Mouse (Mus musculus) testis, adult 2 months (tissue): ENCODE measurements around the gene Sap30bp. TPM values are rescaled to one million over a fixed set of nuclear protein-coding genes. Genes with fewer than 3 reads are reported as not detected.

Experiments
- H3K27ac ChIP-seq: fragments of 200-500 bp; 2 replicates; pipeline ENCODE4 v1.5.1; 2012; ENCODE audit warnings: low read depth, low read length; ENCODE audit not compliant: control insufficient read depth, insufficient read depth
- H3K27me3 ChIP-seq: fragments of 200-500 bp; 2 replicates; pipeline ENCODE4 v1.6.1; 2012; ENCODE audit warnings: mild to moderate bottlenecking, low read length, moderate library complexity; ENCODE audit not compliant: control insufficient read depth, insufficient read depth
- H3K36me3 ChIP-seq: fragments of 200-500 bp; 2 replicates; pipeline ENCODE4 v1.6.1; 2012; ENCODE audit warnings: mild to moderate bottlenecking, low read length; ENCODE audit not compliant: control insufficient read depth, insufficient read depth
- H3K4me1 ChIP-seq: fragments of 200-500 bp; 2 replicates; pipeline ENCODE4 v1.6.1; 2012; ENCODE audit warnings: low read length; ENCODE audit not compliant: control insufficient read depth, insufficient read depth
- H3K4me3 ChIP-seq: fragments of 200-500 bp; 2 replicates; pipeline ENCODE4 v1.5.1; 2012; ENCODE audit warnings: low read depth, mild to moderate bottlenecking, low read length, moderate library complexity, mixed read lengths; ENCODE audit not compliant: control insufficient read depth
- CTCF ChIP-seq: fragments of 200-500 bp; IDR thresholded peaks from 2 replicates; pipeline ENCODE4 v1.5.1; 2012; ENCODE audit warnings: low read depth, mild to moderate bottlenecking, inconsistent platforms, low read length, moderate library complexity; ENCODE audit not compliant: control insufficient read depth, insufficient read depth, insufficient replicate concordance
- POLR2A ChIP-seq: fragments of 200-500 bp; IDR thresholded peaks from 2 replicates; pipeline ENCODE4 v1.6.1; 2012; ENCODE audit warnings: low read depth, mild to moderate bottlenecking, inconsistent platforms, low read length, moderate library complexity; ENCODE audit not compliant: control insufficient read depth
- polyA plus RNA-seq: library from polyadenylated mRNA; depleted of rRNA; stranded (reverse); fragments of >200 nt; gene quantifications from 2 replicates; pipeline ENCODE4 v1.2.3, GENCODE M21; 2012

The Sap30bp gene
- polyA plus RNA-seq, 1 experiment: 20.2 TPM

DNA sequence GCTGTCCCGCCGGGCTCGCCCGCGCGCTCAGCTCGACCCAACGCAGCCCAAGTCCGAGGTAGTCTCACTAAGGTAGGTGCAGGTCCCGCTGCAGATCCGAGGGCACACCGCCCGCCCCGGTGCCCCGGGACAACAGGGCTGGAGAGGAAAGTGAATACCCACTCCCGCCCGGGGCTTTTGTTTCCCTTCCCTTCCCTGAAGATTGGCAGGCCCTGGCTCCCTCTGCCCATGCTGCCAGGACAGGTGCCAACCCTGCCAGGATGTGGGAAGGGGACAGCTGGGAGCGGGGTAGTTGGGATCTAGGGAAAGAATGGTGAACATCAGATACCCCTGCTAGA, 42.0 kb downstream of the Sap30bp start:
- Histone ChIP-seq H3K4me3 (peak overlapping the region; percentile 64), H3K27me3 (no peaks in the 10 kb centered on the region; the same call in 1 of the 2 replicates), H3K36me3 (no peaks in the 10 kb centered on the region), H3K4me1 (peaks cover 12% of the 10 kb centered on the region), H3K27ac (no peak overlapping the region)
- no peak for TF ChIP-seq POLR2A
- TF ChIP-seq CTCF: no peak

GRCm38 (mm10) chr11:115975544-115975943, 42.5 kb downstream of the Sap30bp start:
- Histone ChIP-seq H3K36me3 (no peaks in the 10 kb centered on the region), H3K27ac (no peak overlapping the region), H3K4me3 (no peak overlapping the region), H3K4me1 (peaks cover 12% of the 10 kb centered on the region), H3K27me3 (no peaks in the 10 kb centered on the region; the same call in 1 of the 2 replicates)
- TF ChIP-seq POLR2A: no peak
- no peak for TF ChIP-seq CTCF

DNA sequence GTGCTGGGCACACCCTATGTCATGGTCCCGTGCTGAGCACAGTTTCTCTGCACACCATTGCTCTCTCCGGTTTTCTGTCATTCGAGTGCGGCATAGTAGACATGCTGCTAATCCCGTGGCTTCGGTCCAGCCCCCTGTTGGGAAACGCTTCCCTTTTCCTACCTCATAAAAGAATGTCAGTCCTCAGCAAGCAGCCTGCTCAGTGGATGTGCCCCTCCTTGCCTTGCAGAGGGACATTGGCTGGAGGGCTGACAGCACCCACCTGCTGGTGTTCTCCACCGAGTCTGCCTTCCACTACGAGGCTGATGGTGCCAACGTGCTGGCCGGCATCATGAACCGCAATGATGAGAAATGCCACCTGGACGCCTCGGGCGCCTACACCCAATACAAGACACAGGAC, 49.4 kb downstream of the Sap30bp start:
- TF ChIP-seq CTCF: no peak
- no peak for TF ChIP-seq POLR2A
- Histone ChIP-seq H3K4me3 (no peak overlapping the region), H3K27me3 (no peaks in the 10 kb centered on the region), H3K36me3 (no peaks in the 10 kb centered on the region), H3K4me1 (no peaks in the 10 kb centered on the region), H3K27ac (no peak overlapping the region)

DNA sequence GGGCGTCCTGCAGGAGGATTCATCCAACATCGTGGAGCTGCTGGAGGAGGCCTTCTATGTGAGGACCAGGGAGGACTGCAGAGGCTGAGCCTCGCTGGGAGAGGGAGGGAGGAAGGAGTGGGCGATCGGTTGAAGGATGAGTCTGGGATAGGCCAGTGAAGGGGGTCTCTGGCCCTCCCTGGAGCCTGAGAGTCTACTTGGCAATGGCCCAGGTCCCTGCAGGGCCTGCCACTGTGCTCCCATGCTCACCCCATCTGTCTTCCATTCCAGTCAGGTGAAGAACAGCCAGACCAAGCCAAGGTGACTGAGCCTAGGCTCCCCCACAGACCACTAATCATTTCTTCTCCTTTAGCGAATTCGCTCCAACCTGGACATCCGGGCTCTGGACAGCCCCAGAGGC, 50.2 kb downstream of the Sap30bp start:
- TF ChIP-seq POLR2A: no peak
- no peak for TF ChIP-seq CTCF
- H3K27ac ChIP-seq: no peak overlapping the region

GRCm38 (mm10) chr11:115989686-115990085, 56.6 kb downstream of the Sap30bp start:
- no peak overlapping the region for H3K4me3 ChIP-seq
- no peak overlapping the region for H3K27ac ChIP-seq
- TF ChIP-seq CTCF (no peak), POLR2A (no peak)
- no peaks in the 10 kb centered on the region for H3K27me3 ChIP-seq
- H3K36me3 ChIP-seq: no peaks in the 10 kb centered on the region
- H3K4me1 ChIP-seq: peaks cover 10% of the 10 kb centered on the region; the same call in 1 of the 2 replicates

More for the DNA sequence above, 50.2 kb downstream of the Sap30bp start:
- Histone ChIP-seq H3K27me3 (no peaks in the 10 kb centered on the region), H3K4me3 (no peak overlapping the region), H3K36me3 (no peaks in the 10 kb centered on the region), H3K4me1 (peaks cover 1% of the 10 kb centered on the region; the same call in 1 of the 2 replicates)

DNA sequence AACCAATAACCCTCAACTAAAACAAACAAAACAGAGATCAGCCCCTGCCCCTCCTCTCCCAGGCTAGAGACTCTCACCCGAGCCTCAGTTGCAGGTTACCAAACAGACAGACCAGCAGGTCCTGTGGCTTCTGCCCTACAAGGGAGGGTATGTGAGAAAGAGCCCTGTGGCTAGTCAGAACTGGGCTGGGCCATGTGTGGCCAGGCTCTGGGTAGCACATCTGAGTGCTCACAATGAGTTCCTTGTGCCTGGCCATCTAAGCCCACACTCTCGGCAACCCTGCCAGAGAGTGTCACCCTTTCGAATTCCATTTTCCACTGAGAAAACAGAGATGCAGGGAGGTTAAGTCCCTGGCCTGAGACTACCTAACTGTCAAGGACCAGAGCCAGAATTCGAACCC, 59.0 kb downstream of the Sap30bp start:
- no peak overlapping the region for H3K27ac ChIP-seq
- no peaks in the 10 kb centered on the region for H3K36me3 ChIP-seq
- H3K27me3 ChIP-seq: no peaks in the 10 kb centered on the region
- no peak overlapping the region for H3K4me3 ChIP-seq
- TF ChIP-seq POLR2A: no peak
- TF ChIP-seq CTCF: no peak
- peaks cover 10% of the 10 kb centered on the region; the same call in 1 of the 2 replicates for H3K4me1 ChIP-seq

DNA sequence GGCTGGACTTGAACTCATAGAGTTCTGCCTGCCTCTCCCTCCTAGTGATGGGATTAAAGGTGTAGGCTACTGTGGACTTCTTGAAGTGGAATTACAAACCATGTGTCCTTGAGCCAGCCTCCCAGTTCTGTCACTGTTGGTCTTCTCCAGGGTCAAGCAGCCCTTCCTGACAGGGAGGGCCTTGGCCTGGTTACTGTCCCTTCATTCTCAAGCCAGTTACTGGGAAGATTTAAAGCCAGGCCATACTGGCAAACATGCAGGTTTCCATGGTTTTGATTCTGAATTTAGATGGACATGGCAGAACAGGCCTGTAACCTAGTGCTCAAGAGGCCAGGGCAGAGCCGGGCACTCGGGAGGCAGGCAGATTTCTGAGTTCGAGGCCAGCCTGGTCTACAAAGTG, 62.2 kb downstream of the Sap30bp start:
- Histone ChIP-seq H3K4me1 (0 out of 2 replicates have a peak, but pooled peaks cover 2% of the 10 kb centered on the region), H3K4me3 (no peak overlapping the region), H3K27me3 (no peaks in the 10 kb centered on the region), H3K36me3 (no peaks in the 10 kb centered on the region), H3K27ac (no peak overlapping the region)
- TF ChIP-seq CTCF (no peak), POLR2A (no peak)

GRCm38 (mm10) chr11:115997047-115997446, 64.0 kb downstream of the Sap30bp start:
- 0 out of 2 replicates have a peak, but pooled peaks cover 2% of the 10 kb centered on the region for H3K4me1 ChIP-seq
- no peaks in the 10 kb centered on the region for H3K36me3 ChIP-seq
- H3K27ac ChIP-seq: no peak overlapping the region
- H3K27me3 ChIP-seq: no peaks in the 10 kb centered on the region
- H3K4me3 ChIP-seq: no peak overlapping the region
- no peak for TF ChIP-seq CTCF
- no peak for TF ChIP-seq POLR2A
